Mouse (Mus musculus) left cerebral cortex, postnatal 10 days (tissue): ENCODE measurements at regions not wholly inside any gene's neighbourhood (a gene's known extent, or its start where the extent isn't known, plus 50 kb on each side); places are given as distances from the start of the nearest gene placed in this dataset.
"Not testable (repeated sequence)": the region's sequence is repeated elsewhere in the genome, so short reads cannot be mapped to it uniquely, and the experiment has no call there.

Experiments
- DNase-seq, 2 experiments: peaks; one replicate each; pipeline ENCODE4 v3.0.0; 2021 to 2022; ENCODE audit warnings: low spot score in 2 of 2, mixed read lengths in 1 of 2; ENCODE audit errors: extremely low spot score in 1 of 2
- intact Hi-C: fragments of 180-260 bp; cut with DNase I; formaldehyde crosslinking; loops from one replicate; pipeline ENCODE4 v1.15.1; 2025

GRCm38 (mm10) chr8:20812164-20812872 is 80.2 kb upstream of the Defb33 start:
- intact Hi-C loops: not testable (repeated sequence)
- DNase-seq: peak in 1 of 2 experiments; percentile 26

GRCm38 (mm10) chr8:20813493-20813892 is 79.0 kb upstream of the Defb33 start:
- DNase-seq, intact Hi-C loops: not testable (repeated sequence)

DNA sequence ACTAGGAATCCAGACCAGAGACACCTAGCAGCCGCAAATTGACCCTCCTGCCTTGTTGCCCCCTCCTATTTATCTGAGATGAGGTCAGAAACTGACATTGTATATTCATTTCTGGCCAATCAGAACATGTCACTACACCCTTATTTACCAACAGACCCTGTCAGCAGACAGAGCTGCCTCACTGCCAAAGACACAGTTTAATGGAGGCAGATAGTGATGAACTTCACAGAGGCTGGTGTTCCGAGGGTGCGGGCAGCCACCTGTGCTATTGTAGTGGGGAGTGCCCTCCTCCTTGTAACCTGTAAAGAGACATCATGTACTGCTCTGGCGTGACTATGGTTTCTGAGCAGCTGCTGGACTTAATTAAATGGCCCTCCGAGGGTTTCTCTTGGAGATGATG is 70.0 kb upstream of the Defb33 start:
- intact Hi-C loops: not testable (repeated sequence)
- peak in 1 of 2 experiments; percentile 39 for DNase-seq

- intact Hi-C loops: not testable (repeated sequence)
- DNase-seq: peak in 1 of 2 experiments; percentile 60
These were observed 69.2 kb upstream of the Defb33 start for GRCm38 (mm10) chr8:20823219-20823618.

GRCm38 (mm10) chr8:20839481-20839880 is 53.0 kb upstream of the Defb33 start:
- intact Hi-C loops, DNase-seq: not testable (repeated sequence)
